Comparison of ENCODE assay signal across 22 mouse cellular contexts in the genomic region with DNA sequence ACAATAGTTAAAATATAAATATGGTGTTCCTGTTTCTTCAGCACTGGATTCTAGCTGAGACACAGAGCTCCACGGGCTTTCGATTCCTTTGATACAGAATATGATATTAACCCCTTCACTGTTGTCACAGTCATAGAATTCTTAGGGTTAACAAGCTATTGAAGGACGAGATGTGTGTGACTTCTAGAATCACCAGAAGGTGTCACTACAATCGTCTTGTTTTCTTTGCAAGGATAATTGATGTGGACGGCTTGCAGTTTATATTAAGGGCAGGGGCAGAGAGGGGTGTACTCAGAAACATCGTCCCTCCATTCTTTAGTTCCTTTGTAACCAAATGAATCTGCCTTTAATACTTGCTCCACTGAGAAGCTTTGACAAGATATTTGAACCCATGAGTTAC.
DNase-seq lines count a peak whose midpoint lies in the region; ATAC-seq and TF ChIP-seq lines count a peak whose summit lies in the region.
"Had no signal": no experiment of that assay in that cellular context is flagged by ENCODE, and none has a peak within 500 bp of the region (broad histone marks: within the 10 kb centered on the region; RNA-seq: fewer than 3 reads in every experiment).

No protein-coding gene starts in this region.

- no peaks in the 10 kb centered on the region for H3K9me3 ChIP-seq in intestine, postnatal 0 days (ENCODE audit: control insufficient read depth)
- H3K9me3 ChIP-seq in intestine, embryonic 15.5 days, result no peaks in the 10 kb centered on the region
- H3K9me3 ChIP-seq in midbrain, postnatal 0 days (ENCODE audit: low read length), result no peaks in the 10 kb centered on the region
- no peaks in the 10 kb centered on the region for H3K9me3 ChIP-seq in midbrain, embryonic 15.5 days
- H3K9me3 ChIP-seq: embryonic facial prominence, embryonic 13.5 days; G1E; heart, embryonic 13.5 days; limb, embryonic 13.5 days; midbrain, embryonic 13.5 days had no signal

- H3K4me2 ChIP-seq in intestine, postnatal 0 days (replicated peaks; ENCODE audit: low read depth), result no peak overlapping the region
- H3K4me2 ChIP-seq in intestine, embryonic 15.5 days (replicated peaks), result no peak overlapping the region
- H3K4me2 ChIP-seq in midbrain, postnatal 0 days (ENCODE audit: low read depth, low read length, poor library complexity, severe bottlenecking), result no peak overlapping the region
- no peak overlapping the region for H3K4me2 ChIP-seq in midbrain, embryonic 15.5 days
- H3K4me2 ChIP-seq: embryonic facial prominence, embryonic 13.5 days; heart, embryonic 13.5 days; limb, embryonic 13.5 days; midbrain, embryonic 13.5 days had no signal

- H3K27ac ChIP-seq in intestine, postnatal 0 days (ENCODE audit: low read depth, low read length), result no peak overlapping the region
- H3K27ac ChIP-seq in intestine, embryonic 15.5 days, result no peak overlapping the region
- H3K27ac ChIP-seq in midbrain, postnatal 0 days (ENCODE audit: low read depth, low read length), result no peak overlapping the region
- no peak overlapping the region for H3K27ac ChIP-seq in midbrain, embryonic 15.5 days
- H3K27ac ChIP-seq: embryonic facial prominence, embryonic 13.5 days; gastrocnemius, adult 2 months; heart, embryonic 13.5 days; limb, embryonic 13.5 days; liver, embryonic 14.5 days; midbrain, embryonic 13.5 days had no signal

- no peak overlapping the region for H3K4me3 ChIP-seq in intestine, postnatal 0 days (ENCODE audit: low read depth, low read length)
- no peak overlapping the region for H3K4me3 ChIP-seq in intestine, embryonic 15.5 days (replicated peaks)
- no peak overlapping the region for H3K4me3 ChIP-seq in midbrain, postnatal 0 days (ENCODE audit: low read depth, low read length)
- H3K4me3 ChIP-seq in midbrain, embryonic 15.5 days, result no peak overlapping the region
- H3K4me3 ChIP-seq: embryonic facial prominence, embryonic 13.5 days; gastrocnemius, adult 2 months; heart, embryonic 13.5 days; limb, embryonic 13.5 days; midbrain, embryonic 13.5 days had no signal

- H3K27me3 ChIP-seq in intestine, postnatal 0 days (replicated peaks; ENCODE audit: control insufficient read depth, insufficient read depth, low read length), result no peaks in the 10 kb centered on the region
- no peaks in the 10 kb centered on the region for H3K27me3 ChIP-seq in intestine, embryonic 15.5 days (replicated peaks)
- H3K27me3 ChIP-seq in midbrain, postnatal 0 days (ENCODE audit: insufficient read depth, low read length), result no peaks in the 10 kb centered on the region
- no peaks in the 10 kb centered on the region for H3K27me3 ChIP-seq in midbrain, embryonic 15.5 days (replicated peaks)
- H3K27me3 ChIP-seq: embryonic facial prominence, embryonic 13.5 days; heart, embryonic 13.5 days; limb, embryonic 13.5 days; midbrain, embryonic 13.5 days had no signal

- WGBS in intestine, postnatal 0 days, result 25% methylated on average over 6 of the region's 6 CpGs
- WGBS in intestine, embryonic 15.5 days, result 37% methylated on average over 6 of the region's 6 CpGs
- WGBS in midbrain, postnatal 0 days, result 35% methylated on average over 6 of the region's 6 CpGs
- 38% methylated on average over 6 of the region's 6 CpGs for WGBS in midbrain, embryonic 15.5 days

- ATAC-seq in intestine, postnatal 0 days, result no peak
- ATAC-seq in intestine, embryonic 15.5 days, result no peak
- ATAC-seq in midbrain, postnatal 0 days (ENCODE audit: low FRiP score), result no peak
- ATAC-seq in midbrain, embryonic 15.5 days (replicated peaks), result no peak
- ATAC-seq: forebrain, embryonic 16.5 days; midbrain, embryonic 13.5 days had no signal

- no peaks in the 10 kb centered on the region for H3K36me3 ChIP-seq in intestine, postnatal 0 days (ENCODE audit: control insufficient read depth, insufficient read depth)
- no peaks in the 10 kb centered on the region for H3K36me3 ChIP-seq in intestine, embryonic 15.5 days
- no peaks in the 10 kb centered on the region for H3K36me3 ChIP-seq in midbrain, postnatal 0 days (ENCODE audit: insufficient read depth, low read length)
- H3K36me3 ChIP-seq in midbrain, embryonic 15.5 days (replicated peaks), result no peaks in the 10 kb centered on the region
- H3K36me3 ChIP-seq: embryonic facial prominence, embryonic 13.5 days; G1E; heart, embryonic 13.5 days; limb, embryonic 13.5 days; midbrain, embryonic 13.5 days had no signal

- H3K4me1 ChIP-seq in intestine, postnatal 0 days (replicated peaks; ENCODE audit: control insufficient read depth, insufficient read depth, low read length), result no peaks in the 10 kb centered on the region
- H3K4me1 ChIP-seq in intestine, embryonic 15.5 days (replicated peaks), result no peaks in the 10 kb centered on the region
- H3K4me1 ChIP-seq in midbrain, postnatal 0 days (ENCODE audit: insufficient read depth, low read length), result no peaks in the 10 kb centered on the region
- H3K4me1 ChIP-seq in midbrain, embryonic 15.5 days, result no peaks in the 10 kb centered on the region
- H3K4me1 ChIP-seq: embryonic facial prominence, embryonic 13.5 days; heart, embryonic 13.5 days; limb, embryonic 13.5 days; midbrain, embryonic 13.5 days had no signal

- DNase-seq in midbrain, postnatal 0 days (ENCODE audit: low spot score), result no peak
- peak; percentile 6 for DNase-seq in NIH3T3 (ENCODE audit: low read depth)
- DNase-seq in retina, postnatal 1 day, result peak; percentile 29
- DNase-seq in urinary bladder, postnatal 36 days (ENCODE audit: low spot score in 2 of 2), result no peak
- no peak for DNase-seq in frontal cortex, postnatal 25 days (ENCODE audit: low spot score in 2 of 2)
- DNase-seq: cerebellum, adult 9-11 months; gastrocnemius, adult 2 months; heart, adult 18-20 months; kidney, adult 8-10 months; kidney, postnatal 36 days; lung, postnatal 14 days; right cerebral cortex, postnatal 4 days had no signal

- no peak overlapping the region for H3K9ac ChIP-seq in intestine, postnatal 0 days (ENCODE audit: low read depth, low read length)
- H3K9ac ChIP-seq in intestine, embryonic 15.5 days, result no peak overlapping the region
- no peak overlapping the region for H3K9ac ChIP-seq in midbrain, postnatal 0 days (replicated peaks; ENCODE audit: low read length, poor library complexity, severe bottlenecking)
- no peak overlapping the region for H3K9ac ChIP-seq in midbrain, embryonic 15.5 days
- H3K9ac ChIP-seq: embryonic facial prominence, embryonic 13.5 days; heart, embryonic 13.5 days; limb, embryonic 13.5 days; liver, embryonic 14.5 days; midbrain, embryonic 13.5 days had no signal

- TF ChIP-seq CTCF in intestine, postnatal 0 days (IDR thresholded peaks at IDR 0.05; ENCODE audit: low read depth), result peak; percentile 20; the same call in 1 of the 2 replicates
- TF ChIP-seq CTCF in midbrain, postnatal 0 days (IDR thresholded peaks at IDR 0.05), result peak; percentile 52

Comparison
In these comparisons a context has a peak if more than half of its experiments do, and no peak if none do; other contexts are left out.
1. DNase-seq: peak in NIH3T3 (single experiment) and retina, postnatal 1 day (single experiment); none in midbrain, postnatal 0 days (single experiment), urinary bladder, postnatal 36 days (0 of 2) and frontal cortex, postnatal 25 days (0 of 2).